Mouse (Mus musculus): ENCODE measurements at regions not wholly inside any gene's neighbourhood (a gene's known extent, or its start where the extent isn't known, plus 50 kb on each side); places are given as distances from the start of the nearest gene placed in this dataset.

GRCm38 (mm10) chr3:50845311-50845710, 378.9 kb upstream of the Noct start:
- H3K27ac ChIP-seq: no peak overlapping the region
- H3K4me1 ChIP-seq (replicated peaks): no peaks in the 10 kb centered on the region
- no peaks in the 10 kb centered on the region for H3K9me3 ChIP-seq (replicated peaks)
- no peak overlapping the region for H3K4me2 ChIP-seq
- H3K36me3 ChIP-seq: no peaks in the 10 kb centered on the region
- DNase-seq (no peak), ATAC-seq (ENCODE audit: low read depth) (no peak)
- H3K27me3 ChIP-seq: no peaks in the 10 kb centered on the region
- whole genome bisulfite sequencing (ENCODE audit: insufficient replicate concordance): 47% methylated on average over 2 of the region's 2 CpGs
- H3K9ac ChIP-seq: no peak overlapping the region
- H3K4me3 ChIP-seq (replicated peaks): no peak overlapping the region

- Histone ChIP-seq H3K4me3 (replicated peaks) (no peak overlapping the region), H3K4me1 (replicated peaks) (no peaks in the 10 kb centered on the region), H3K9ac (no peak overlapping the region), H3K4me2 (no peak overlapping the region), H3K9me3 (replicated peaks) (no peaks in the 10 kb centered on the region), H3K27me3 (no peaks in the 10 kb centered on the region), H3K36me3 (no peaks in the 10 kb centered on the region), H3K27ac (no peak overlapping the region)
- WGBS (ENCODE audit: insufficient replicate concordance): 62% methylated on average over 3 of the region's 3 CpGs
- no peak for ATAC-seq (ENCODE audit: low read depth)
- no peak for DNase-seq
These were observed 375.7 kb upstream of the Noct start for GRCm38 (mm10) chr3:50848528-50848927.

GRCm38 (mm10) chr3:50851083-50851637, 373.1 kb upstream of the Noct start:
- Histone ChIP-seq H3K27ac (no peak overlapping the region), H3K9me3 (replicated peaks) (no peaks in the 10 kb centered on the region), H3K4me2 (no peak overlapping the region), H3K4me1 (replicated peaks) (no peaks in the 10 kb centered on the region), H3K9ac (no peak overlapping the region), H3K27me3 (no peaks in the 10 kb centered on the region), H3K4me3 (replicated peaks) (no peak overlapping the region), H3K36me3 (no peaks in the 10 kb centered on the region)
- ATAC-seq (ENCODE audit: low read depth): no peak
- DNase-seq: no peak
- WGBS (ENCODE audit: insufficient replicate concordance): 71% methylated on average over 5 of the region's 5 CpGs

GRCm38 (mm10) chr3:50867105-50867504, 357.1 kb upstream of the Noct start:
- WGBS (ENCODE audit: insufficient replicate concordance): 73% methylated on average over 1 of the region's 1 CpGs
- no peak for DNase-seq
- H3K9ac ChIP-seq: no peak overlapping the region
- no peaks in the 10 kb centered on the region for H3K9me3 ChIP-seq (replicated peaks)
- H3K27ac ChIP-seq: no peak overlapping the region
- H3K4me2 ChIP-seq: no peak overlapping the region
- no peak overlapping the region for H3K4me3 ChIP-seq (replicated peaks)
- no peaks in the 10 kb centered on the region for H3K4me1 ChIP-seq (replicated peaks)
- H3K36me3 ChIP-seq: no peaks in the 10 kb centered on the region
- H3K27me3 ChIP-seq: no peaks in the 10 kb centered on the region
- no peak for ATAC-seq (ENCODE audit: low read depth)

- H3K27me3 ChIP-seq: no peaks in the 10 kb centered on the region
- 82% methylated on average over 3 of the region's 3 CpGs for WGBS (ENCODE audit: insufficient replicate concordance)
- no peak overlapping the region for H3K4me2 ChIP-seq
- H3K9me3 ChIP-seq (replicated peaks): no peaks in the 10 kb centered on the region
- ATAC-seq (ENCODE audit: low read depth): no peak
- H3K4me1 ChIP-seq (replicated peaks): no peaks in the 10 kb centered on the region
- H3K27ac ChIP-seq: no peak overlapping the region
- H3K36me3 ChIP-seq: no peaks in the 10 kb centered on the region
- H3K4me3 ChIP-seq (replicated peaks): no peak overlapping the region
- DNase-seq: no peak
- no peak overlapping the region for H3K9ac ChIP-seq
These were observed 355.0 kb upstream of the Noct start for GRCm38 (mm10) chr3:50869211-50869610.

- Histone ChIP-seq H3K4me2 (no peak overlapping the region), H3K9me3 (replicated peaks) (no peaks in the 10 kb centered on the region), H3K36me3 (no peaks in the 10 kb centered on the region), H3K4me1 (replicated peaks) (no peaks in the 10 kb centered on the region), H3K27ac (no peak overlapping the region), H3K27me3 (no peaks in the 10 kb centered on the region), H3K4me3 (replicated peaks) (no peak overlapping the region), H3K9ac (no peak overlapping the region)
- WGBS (ENCODE audit: insufficient replicate concordance): 57% methylated on average over 4 of the region's 4 CpGs
- DNase-seq (no peak), ATAC-seq (ENCODE audit: low read depth) (no peak)
These were observed 345.2 kb upstream of the Noct start for GRCm38 (mm10) chr3:50879050-50879449.

- no peak overlapping the region for H3K4me3 ChIP-seq (replicated peaks)
- H3K27ac ChIP-seq: no peak overlapping the region
- H3K36me3 ChIP-seq: no peaks in the 10 kb centered on the region
- no peaks in the 10 kb centered on the region for H3K4me1 ChIP-seq (replicated peaks)
- WGBS (ENCODE audit: insufficient replicate concordance): 25% methylated on average over 8 of the region's 8 CpGs
- H3K4me2 ChIP-seq: no peak overlapping the region
- no peaks in the 10 kb centered on the region for H3K27me3 ChIP-seq
- H3K9ac ChIP-seq: no peak overlapping the region
- ATAC-seq (ENCODE audit: low read depth) (0 out of 2 replicates have a peak, but pooled peaks have one; percentile 29), DNase-seq (no peak)
- H3K9me3 ChIP-seq (replicated peaks): no peaks in the 10 kb centered on the region
These were observed 344.7 kb upstream of the Noct start for GRCm38 (mm10) chr3:50879595-50879994.

- no peak overlapping the region for H3K4me2 ChIP-seq
- H3K9ac ChIP-seq: no peak overlapping the region
- ATAC-seq (ENCODE audit: low read depth): no peak
- H3K4me1 ChIP-seq (replicated peaks): no peaks in the 10 kb centered on the region
- H3K27me3 ChIP-seq: no peaks in the 10 kb centered on the region
- WGBS (ENCODE audit: insufficient replicate concordance): 42% methylated on average over 9 of the region's 9 CpGs
- no peak overlapping the region for H3K4me3 ChIP-seq (replicated peaks)
- H3K9me3 ChIP-seq (replicated peaks): no peaks in the 10 kb centered on the region
- H3K36me3 ChIP-seq: no peaks in the 10 kb centered on the region
- no peak for DNase-seq
- no peak overlapping the region for H3K27ac ChIP-seq
These were observed 342.6 kb upstream of the Noct start for GRCm38 (mm10) chr3:50881437-50882248.

- H3K4me3 ChIP-seq (replicated peaks): no peak overlapping the region
- ATAC-seq (ENCODE audit: low read depth) (no peak), DNase-seq (no peak)
- WGBS (ENCODE audit: insufficient replicate concordance): 30% methylated on average over 8 of the region's 8 CpGs
- no peaks in the 10 kb centered on the region for H3K36me3 ChIP-seq
- H3K27me3 ChIP-seq: no peaks in the 10 kb centered on the region
- H3K27ac ChIP-seq: no peak overlapping the region
- H3K9ac ChIP-seq: no peak overlapping the region
- H3K4me2 ChIP-seq: no peak overlapping the region
- H3K4me1 ChIP-seq (replicated peaks): no peaks in the 10 kb centered on the region
- H3K9me3 ChIP-seq (replicated peaks): no peaks in the 10 kb centered on the region
These were observed 342.0 kb upstream of the Noct start for GRCm38 (mm10) chr3:50882249-50882733.

GRCm38 (mm10) chr3:50886336-50886735, 337.9 kb upstream of the Noct start:
- DNase-seq: no peak
- H3K4me3 ChIP-seq (replicated peaks): no peak overlapping the region
- H3K9ac ChIP-seq: no peak overlapping the region
- no peaks in the 10 kb centered on the region for H3K36me3 ChIP-seq
- no peak for ATAC-seq (ENCODE audit: low read depth)
- WGBS (ENCODE audit: insufficient replicate concordance): 53% methylated on average over 10 of the region's 10 CpGs
- no peaks in the 10 kb centered on the region for H3K27me3 ChIP-seq
- H3K27ac ChIP-seq: no peak overlapping the region
- no peaks in the 10 kb centered on the region for H3K9me3 ChIP-seq (replicated peaks)
- H3K4me2 ChIP-seq: no peak overlapping the region
- no peaks in the 10 kb centered on the region for H3K4me1 ChIP-seq (replicated peaks)

GRCm38 (mm10) chr3:50887002-50887401, 337.2 kb upstream of the Noct start:
- Histone ChIP-seq H3K36me3 (no peaks in the 10 kb centered on the region), H3K4me2 (no peak overlapping the region), H3K27ac (no peak overlapping the region), H3K27me3 (no peaks in the 10 kb centered on the region), H3K9me3 (replicated peaks) (no peaks in the 10 kb centered on the region), H3K4me3 (replicated peaks) (no peak overlapping the region), H3K9ac (no peak overlapping the region), H3K4me1 (replicated peaks) (no peaks in the 10 kb centered on the region)
- DNase-seq: no peak
- no peak for ATAC-seq (ENCODE audit: low read depth)
- WGBS (ENCODE audit: insufficient replicate concordance): 10% methylated on average over 7 of the region's 7 CpGs
